Mouse (Mus musculus) stomach, postnatal 0 days (tissue): Measurements from ENCODE around the gene Nt5c2.

Experiments
- CTCF ChIP-seq: IDR thresholded peaks from 2 replicates; pipeline ENCODE4 v1.5.1; 2016; ENCODE audit warnings: antibody characterized with exemption, low read depth, mild to moderate bottlenecking, moderate library complexity
- EP300 ChIP-seq: optimal IDR thresholded peaks from 2 replicates; pipeline ENCODE3; 2016; ENCODE audit warnings: antibody characterized with exemption

DNA sequence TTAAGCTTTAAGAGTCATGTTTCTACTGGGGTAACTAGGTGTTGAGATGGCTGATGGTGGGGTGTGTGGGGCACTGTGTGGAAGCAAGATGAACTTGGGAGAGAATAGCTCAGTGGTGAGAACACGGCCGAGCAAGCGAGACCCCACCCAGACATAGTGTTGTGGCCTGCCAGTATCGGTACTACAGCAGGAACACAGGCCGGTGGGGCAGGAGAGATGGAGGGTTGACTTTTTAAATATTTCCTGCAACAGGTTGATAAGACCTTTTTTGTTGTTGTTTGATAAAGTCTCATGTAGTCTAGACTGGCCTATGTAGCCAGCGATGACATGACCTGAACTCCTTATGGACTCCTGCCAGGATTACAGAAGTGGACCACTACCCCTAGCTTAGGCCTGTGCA, 114.2 kb downstream of the Nt5c2 start:
- no peak for TF ChIP-seq CTCF
- no peak for TF ChIP-seq EP300
